Mouse (Mus musculus) liver, embryonic 16.5 days (tissue): ENCODE results near the gene Wars. TPM values are rescaled to one million over a fixed set of nuclear protein-coding genes. Genes with fewer than 3 reads are reported as not detected.

Experiments
- ATAC-seq: fragments of 200-750 bp; cut with Nextera tagmentation; 2 replicates; pipeline ENCODE4 v1.8.0; 2017; ENCODE audit warnings: low read depth, mild to moderate bottlenecking, moderate number of reproducible peaks, moderate library complexity
- H3K27ac ChIP-seq: fragments of 300-500 bp; sonication (generic); 2 replicates; pipeline ENCODE4 v1.5.1; 2014; ENCODE audit warnings: mild to moderate bottlenecking, low read length
- H3K27me3 ChIP-seq: fragments of 300-500 bp; sonication (generic); 2 replicates; pipeline ENCODE4 v1.6.1; 2014; ENCODE audit warnings: low read depth, low read length, mixed read lengths; ENCODE audit not compliant: control insufficient read depth, insufficient read depth
- H3K36me3 ChIP-seq: fragments of 300-500 bp; sonication (generic); 2 replicates; pipeline ENCODE4 v1.6.1; 2014; ENCODE audit warnings: mild to moderate bottlenecking; ENCODE audit not compliant: control insufficient read depth, insufficient read depth
- H3K4me1 ChIP-seq: fragments of 300-500 bp; sonication (generic); 2 replicates; pipeline ENCODE4 v1.6.1; 2014; ENCODE audit warnings: low read depth, low read length, mixed read lengths; ENCODE audit not compliant: control insufficient read depth
- H3K4me2 ChIP-seq: fragments of 300-500 bp; sonication (generic); 2 replicates; pipeline ENCODE4 v1.6.1; 2014; ENCODE audit warnings: low read depth, low read length, mixed read lengths
- H3K4me3 ChIP-seq: fragments of 300-500 bp; sonication (generic); 2 replicates; pipeline ENCODE4 v1.5.1; 2014; ENCODE audit warnings: low read depth, mild to moderate bottlenecking, low read length
- H3K9ac ChIP-seq: fragments of 300-500 bp; sonication (generic); 2 replicates; pipeline ENCODE4 v1.6.1; 2014; ENCODE audit warnings: low read depth, low read length
- H3K9me3 ChIP-seq: fragments of 300-500 bp; sonication (generic); replicated peaks from 2 replicates; pipeline ENCODE4 v1.6.1; 2016; ENCODE audit warnings: low read length; ENCODE audit not compliant: control insufficient read depth
- WGBS: fragments of 180-500 bp; shearing (Covaris S2); extraction: QIAGEN DNeasy Blood & Tissue Kit; methylation state at CpG from one replicate; pipeline ENCODE4 v1.1.7; 2014; ENCODE audit not compliant: insufficient replicate concordance; 5-methylcytosine and 5-hydroxymethylcytosine counted together
- polyA plus RNA-seq: library from polyadenylated mRNA; unstranded; fragments of >200 nt; fragmentation: Nextera tagmentation; extraction: Ambion mirVana; gene quantifications from 2 replicates; pipeline ENCODE4 v1.2.1, GENCODE M21; 2015

Wars gene
- polyA plus RNA-seq, 1 experiment from 2014 or later, result 25.7 TPM

- no peaks in the 10 kb centered on the region for H3K36me3 ChIP-seq
- WGBS, result 65% methylated on average over 2 of the region's 3 CpGs
- no peaks in the 10 kb centered on the region for H3K27me3 ChIP-seq
- H3K4me2 ChIP-seq, result no peak overlapping the region
- no peak for ATAC-seq
- no peaks in the 10 kb centered on the region for H3K9me3 ChIP-seq
- H3K4me3 ChIP-seq, result no peak overlapping the region
- H3K4me1 ChIP-seq, result no peaks in the 10 kb centered on the region
- H3K9ac ChIP-seq, result no peak overlapping the region
- no peak overlapping the region for H3K27ac ChIP-seq
Measured at GRCm38 (mm10) chr12:108932113-108932512, 38.1 kb upstream of the Wars start.

- Histone ChIP-seq H3K27ac (no peak overlapping the region), H3K9ac (no peak overlapping the region), H3K4me2 (no peak overlapping the region), H3K4me3 (no peak overlapping the region), H3K36me3 (no peaks in the 10 kb centered on the region), H3K4me1 (no peaks in the 10 kb centered on the region), H3K9me3 (no peaks in the 10 kb centered on the region), H3K27me3 (no peaks in the 10 kb centered on the region)
- 56% methylated on average over 7 of the region's 7 CpGs for WGBS
- no peak for ATAC-seq
Measured at GRCm38 (mm10) chr12:108931341-108932053, 37.5 kb upstream of the Wars start.

GRCm38 (mm10) chr12:108929475-108929874 lies 35.5 kb upstream of the Wars start:
- 42% methylated on average over 3 of the region's 3 CpGs for WGBS
- H3K4me1 ChIP-seq, result no peaks in the 10 kb centered on the region
- no peaks in the 10 kb centered on the region for H3K27me3 ChIP-seq
- H3K4me3 ChIP-seq, result no peak overlapping the region
- no peak for ATAC-seq
- no peak overlapping the region for H3K9ac ChIP-seq
- H3K4me2 ChIP-seq, result no peak overlapping the region
- H3K9me3 ChIP-seq, result no peaks in the 10 kb centered on the region
- H3K27ac ChIP-seq, result no peak overlapping the region
- H3K36me3 ChIP-seq, result no peaks in the 10 kb centered on the region

GRCm38 (mm10) chr12:108928249-108928648 lies 34.3 kb upstream of the Wars start:
- 33% methylated on average over 2 of the region's 2 CpGs for WGBS
- H3K4me3 ChIP-seq, result no peak overlapping the region
- H3K4me2 ChIP-seq, result no peak overlapping the region
- peak; percentile 27; the same call in 1 of the 2 replicates for ATAC-seq
- no peak overlapping the region for H3K27ac ChIP-seq
- H3K36me3 ChIP-seq, result no peaks in the 10 kb centered on the region
- no peaks in the 10 kb centered on the region for H3K9me3 ChIP-seq
- no peaks in the 10 kb centered on the region for H3K27me3 ChIP-seq
- no peak overlapping the region for H3K9ac ChIP-seq
- no peaks in the 10 kb centered on the region for H3K4me1 ChIP-seq

GRCm38 (mm10) chr12:108926606-108927111 lies 32.7 kb upstream of the Wars start:
- no peak for ATAC-seq
- no peak overlapping the region for H3K27ac ChIP-seq
- no peak overlapping the region for H3K9ac ChIP-seq
- H3K9me3 ChIP-seq, result no peaks in the 10 kb centered on the region
- H3K27me3 ChIP-seq, result no peaks in the 10 kb centered on the region
- no peaks in the 10 kb centered on the region for H3K36me3 ChIP-seq
- 72% methylated on average over 9 of the region's 11 CpGs for whole genome bisulfite sequencing
- H3K4me2 ChIP-seq, result no peak overlapping the region
- H3K4me3 ChIP-seq, result no peak overlapping the region
- no peaks in the 10 kb centered on the region for H3K4me1 ChIP-seq

- no peak overlapping the region for H3K4me3 ChIP-seq
- no peak overlapping the region for H3K9ac ChIP-seq
- H3K4me2 ChIP-seq, result no peak overlapping the region
- WGBS, result 43% methylated on average over 4 of the region's 4 CpGs
- no peak for ATAC-seq
- no peaks in the 10 kb centered on the region for H3K9me3 ChIP-seq
- H3K27ac ChIP-seq, result no peak overlapping the region
- H3K4me1 ChIP-seq, result no peaks in the 10 kb centered on the region; the same call in 1 of the 2 replicates
- H3K36me3 ChIP-seq, result no peaks in the 10 kb centered on the region
- H3K27me3 ChIP-seq, result no peaks in the 10 kb centered on the region
Measured at GRCm38 (mm10) chr12:108918753-108919152, 24.8 kb upstream of the Wars start.

GRCm38 (mm10) chr12:108917509-108917908 lies 23.5 kb upstream of the Wars start:
- Histone ChIP-seq H3K36me3 (no peaks in the 10 kb centered on the region), H3K4me3 (no peak overlapping the region), H3K4me1 (no peaks in the 10 kb centered on the region; the same call in 1 of the 2 replicates), H3K9ac (no peak overlapping the region), H3K27ac (no peak overlapping the region), H3K27me3 (no peaks in the 10 kb centered on the region), H3K4me2 (no peak overlapping the region), H3K9me3 (no peaks in the 10 kb centered on the region)
- no peak for ATAC-seq
- WGBS, result 63% methylated on average over 9 of the region's 9 CpGs

- H3K36me3 ChIP-seq, result no peaks in the 10 kb centered on the region
- ATAC-seq, result no peak
- no peaks in the 10 kb centered on the region; the same call in 1 of the 2 replicates for H3K4me1 ChIP-seq
- H3K27me3 ChIP-seq, result no peaks in the 10 kb centered on the region
- no peaks in the 10 kb centered on the region for H3K9me3 ChIP-seq
- WGBS, result 76% methylated on average over 7 of the region's 7 CpGs
- H3K4me3 ChIP-seq, result no peak overlapping the region
- no peak overlapping the region for H3K4me2 ChIP-seq
- H3K27ac ChIP-seq, result no peak overlapping the region
- H3K9ac ChIP-seq, result no peak overlapping the region
Measured at GRCm38 (mm10) chr12:108916447-108917042, 22.6 kb upstream of the Wars start.

- no peaks in the 10 kb centered on the region for H3K27me3 ChIP-seq
- H3K4me3 ChIP-seq, result no peak overlapping the region
- H3K4me1 ChIP-seq, result no peaks in the 10 kb centered on the region; the same call in 1 of the 2 replicates
- H3K9me3 ChIP-seq, result no peaks in the 10 kb centered on the region
- no peak overlapping the region for H3K27ac ChIP-seq
- H3K9ac ChIP-seq, result no peak overlapping the region
- no peaks in the 10 kb centered on the region for H3K36me3 ChIP-seq
- WGBS, result 65% methylated on average over 6 of the region's 6 CpGs
- no peak overlapping the region for H3K4me2 ChIP-seq
- no peak for ATAC-seq
Measured at GRCm38 (mm10) chr12:108915893-108916292, 21.9 kb upstream of the Wars start.
